Mouse (Mus musculus) neural tube, embryonic 12.5 days (tissue): ENCODE measurements around the gene Fgf14. TPM values are rescaled to one million over a fixed set of nuclear protein-coding genes. Genes with fewer than 3 reads are reported as not detected.
A peak's percentile ranks its signal among the peaks of the same experiment; 100 is the strongest.
"Not testable (repeated sequence)": the region's sequence is repeated elsewhere in the genome, so short reads cannot be mapped to it uniquely, and the experiment has no call there.

ENCODE experiments used
- ATAC-seq: fragments of 200-750 bp; cut with Nextera tagmentation; 2 replicates; pipeline ENCODE4 v1.8.0; 2017; ENCODE audit warnings: low read depth, mild to moderate bottlenecking, moderate TSS enrichment, moderate library complexity; ENCODE audit not compliant: low FRiP score
- H3K27ac ChIP-seq: fragments of 300-500 bp; sonication (generic); 2 replicates; pipeline ENCODE4 v1.5.1; 2016
- H3K27me3 ChIP-seq: fragments of 300-500 bp; sonication (generic); replicated peaks from 2 replicates; pipeline ENCODE4 v1.6.1; 2016; ENCODE audit warnings: mild to moderate bottlenecking
- H3K36me3 ChIP-seq: fragments of 300-500 bp; sonication (generic); 2 replicates; pipeline ENCODE4 v1.6.1; 2016; ENCODE audit warnings: mild to moderate bottlenecking
- H3K4me1 ChIP-seq: fragments of 300-500 bp; sonication (generic); 2 replicates; pipeline ENCODE4 v1.6.1; 2016
- H3K4me2 ChIP-seq: fragments of 300-500 bp; sonication (generic); replicated peaks from 2 replicates; pipeline ENCODE4 v1.6.1; 2016; ENCODE audit warnings: mild to moderate bottlenecking
- H3K4me3 ChIP-seq: fragments of 300-500 bp; sonication (generic); 2 replicates; pipeline ENCODE4 v1.5.1; 2016
- H3K9ac ChIP-seq: fragments of 300-500 bp; sonication (generic); 2 replicates; pipeline ENCODE4 v1.6.1; 2016; ENCODE audit warnings: mild to moderate bottlenecking
- H3K9me3 ChIP-seq: fragments of 300-500 bp; sonication (generic); 2 replicates; pipeline ENCODE4 v1.6.1; 2016; ENCODE audit warnings: mild to moderate bottlenecking
- WGBS: fragments of 180-500 bp; shearing (Covaris S2); methylation state at CpG from one replicate; pipeline ENCODE4 v1.1.7; 2016; 5-methylcytosine and 5-hydroxymethylcytosine counted together
- polyA plus RNA-seq: library from polyadenylated mRNA; unstranded; fragments of >200 nt; fragmentation: Nextera tagmentation; extraction: Ambion mirVana; gene quantifications from 2 replicates; pipeline ENCODE4 v1.2.1, GENCODE M21; 2016

The Fgf14 gene
- polyA plus RNA-seq, 1 experiment from 2014 or later = 9.3 TPM

DNA sequence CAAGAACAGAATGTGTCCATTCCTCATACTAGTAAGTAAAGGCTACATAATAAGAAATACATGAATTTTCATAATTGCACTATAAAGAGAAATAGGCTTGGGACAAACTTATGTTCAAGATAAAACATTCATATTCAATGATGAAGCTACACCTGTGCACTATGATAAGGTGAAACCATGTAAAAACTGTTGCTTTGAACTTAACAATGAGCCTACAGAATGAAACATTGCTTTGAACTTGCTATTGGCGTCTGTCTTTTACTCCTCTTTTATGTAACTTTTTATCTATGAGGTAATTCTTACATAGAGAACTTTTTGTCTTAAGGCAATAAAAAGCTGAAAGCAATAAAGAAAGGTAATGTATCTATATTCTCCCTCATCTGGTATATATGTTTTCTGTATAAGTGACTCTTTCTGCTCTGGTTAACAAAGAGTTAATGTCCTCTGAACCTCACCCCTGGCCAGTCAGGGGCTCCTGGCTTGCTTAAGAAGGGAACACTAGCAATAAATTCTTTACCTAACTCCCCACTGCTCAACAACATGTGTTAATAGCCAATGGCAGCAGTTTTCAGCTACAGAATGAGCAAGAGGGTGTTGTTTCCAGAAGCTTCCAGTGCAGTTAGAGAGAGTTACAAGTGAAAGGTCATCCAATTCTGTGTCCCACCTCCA lies 569.6 kb downstream of the Fgf14 start:
- Histone ChIP-seq H3K27me3 (no peaks in the 10 kb centered on the region), H3K9ac (no peak overlapping the region), H3K4me2 (no peak overlapping the region), H3K36me3 (no peaks in the 10 kb centered on the region), H3K4me3 (no peak overlapping the region), H3K27ac (no peak overlapping the region), H3K4me1 (no peaks in the 10 kb centered on the region), H3K9me3 (no peaks in the 10 kb centered on the region)
- 83% methylated on average over 1 of the region's 1 CpGs for WGBS
- ATAC-seq = no peak

DNA sequence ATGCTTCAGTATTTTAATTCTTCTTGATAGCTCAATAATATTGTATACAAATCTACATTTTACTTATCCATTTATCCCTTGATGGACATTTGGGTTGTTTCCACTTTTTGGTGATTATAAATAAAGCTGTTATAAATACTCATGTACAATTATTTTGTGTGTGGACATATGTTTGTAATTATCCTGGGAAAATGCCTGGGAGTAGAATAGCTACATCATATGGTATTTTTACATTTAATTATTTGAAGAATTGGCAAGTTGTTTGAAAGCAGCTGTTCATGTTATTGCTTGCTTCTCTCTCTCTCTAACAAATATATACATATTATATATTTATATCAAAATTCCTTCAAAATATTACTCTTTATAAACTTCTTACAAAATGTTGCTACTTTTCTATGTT lies 593.8 kb downstream of the Fgf14 start:
- Histone ChIP-seq H3K36me3 (no peaks in the 10 kb centered on the region), H3K27me3 (no peaks in the 10 kb centered on the region), H3K27ac (no peak overlapping the region), H3K4me3 (no peak overlapping the region), H3K4me2 (no peak overlapping the region), H3K4me1 (no peaks in the 10 kb centered on the region), H3K9me3 (no peaks in the 10 kb centered on the region), H3K9ac (no peak overlapping the region)
- no peak for ATAC-seq

DNA sequence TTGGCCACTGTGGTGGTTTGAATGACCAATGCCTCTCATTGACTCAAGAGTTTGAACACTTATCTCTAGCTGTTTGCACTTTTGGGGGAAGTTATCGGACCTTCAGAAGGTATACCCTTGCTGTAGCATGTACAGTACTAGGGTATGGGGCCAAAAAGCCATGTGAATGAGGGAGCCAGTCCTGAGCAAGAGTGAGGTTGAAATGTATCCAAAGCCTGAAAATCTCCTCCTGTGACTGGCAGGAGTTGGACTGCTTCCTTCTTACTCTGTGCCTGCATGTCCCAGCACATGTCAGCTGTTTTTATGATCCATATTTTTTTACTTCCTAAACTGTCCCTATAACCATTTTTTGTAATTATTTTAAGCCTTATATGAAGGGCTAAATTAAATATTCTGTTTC lies 632.9 kb downstream of the Fgf14 start:
- ATAC-seq = no peak
- Histone ChIP-seq H3K27ac (no peak overlapping the region), H3K4me2 (no peak overlapping the region), H3K4me1 (no peaks in the 10 kb centered on the region), H3K27me3 (no peaks in the 10 kb centered on the region), H3K9ac (no peak overlapping the region), H3K36me3 (no peaks in the 10 kb centered on the region), H3K9me3 (no peaks in the 10 kb centered on the region), H3K4me3 (no peak overlapping the region)
- WGBS = 77% methylated on average over 1 of the region's 1 CpGs

DNA sequence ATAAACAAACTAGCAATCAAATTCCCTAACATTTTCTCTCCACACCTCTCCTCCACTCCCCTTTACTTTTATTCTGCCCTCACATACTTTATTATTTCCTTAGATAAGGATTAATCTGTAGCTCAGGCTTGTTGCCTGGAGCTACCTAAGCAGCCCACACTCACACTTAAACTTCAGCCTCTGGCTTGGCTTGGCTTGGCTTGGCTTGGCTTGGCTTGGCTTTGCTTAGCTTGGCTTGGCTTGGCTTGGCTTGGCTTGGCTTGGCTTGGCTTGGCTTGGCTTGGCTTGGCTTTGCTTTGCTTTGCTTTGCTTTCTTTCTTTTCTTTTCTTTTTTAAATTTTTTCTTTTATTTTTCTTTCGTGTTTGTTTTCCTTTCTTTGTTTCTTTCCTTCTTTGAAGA lies 636.3 kb downstream of the Fgf14 start:
- Histone ChIP-seq H3K27ac (no peak overlapping the region), H3K9ac (no peak overlapping the region), H3K4me1 (no peaks in the 10 kb centered on the region), H3K9me3 (no peaks in the 10 kb centered on the region), H3K4me2 (no peak overlapping the region), H3K4me3 (no peak overlapping the region), H3K27me3 (no peaks in the 10 kb centered on the region), H3K36me3 (no peaks in the 10 kb centered on the region)
- WGBS = 100% methylated on average over 1 of the region's 1 CpGs
- no peak for ATAC-seq

DNA sequence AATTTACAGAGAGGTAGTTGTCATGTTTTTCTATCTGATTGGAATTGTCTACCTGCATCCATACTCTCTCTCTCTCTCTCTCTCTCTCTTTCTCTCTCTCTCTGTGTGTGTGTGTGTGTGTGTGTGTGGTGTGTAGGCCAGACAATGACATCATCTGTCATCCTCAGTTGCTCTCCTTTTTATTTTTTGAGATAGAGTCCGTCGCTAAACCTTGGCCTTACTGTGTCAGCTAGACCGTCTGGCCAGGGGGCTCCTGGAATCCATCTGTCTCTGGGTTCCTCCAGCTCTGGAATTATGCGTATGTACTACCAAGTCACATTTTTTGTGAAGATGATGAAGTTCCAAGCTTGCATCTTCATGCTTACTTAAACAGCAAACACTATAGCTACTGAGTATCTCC lies 639.5 kb downstream of the Fgf14 start:
- Histone ChIP-seq H3K9ac (no peak overlapping the region), H3K4me3 (no peak overlapping the region), H3K4me1 (no peaks in the 10 kb centered on the region), H3K27me3 (no peaks in the 10 kb centered on the region), H3K27ac (no peak overlapping the region), H3K9me3 (no peaks in the 10 kb centered on the region), H3K36me3 (no peaks in the 10 kb centered on the region), H3K4me2 (no peak overlapping the region)
- 0 out of 2 replicates have a peak, but pooled peaks have one; percentile 27 for ATAC-seq
- 55% methylated on average over 4 of the region's 4 CpGs for WGBS

DNA sequence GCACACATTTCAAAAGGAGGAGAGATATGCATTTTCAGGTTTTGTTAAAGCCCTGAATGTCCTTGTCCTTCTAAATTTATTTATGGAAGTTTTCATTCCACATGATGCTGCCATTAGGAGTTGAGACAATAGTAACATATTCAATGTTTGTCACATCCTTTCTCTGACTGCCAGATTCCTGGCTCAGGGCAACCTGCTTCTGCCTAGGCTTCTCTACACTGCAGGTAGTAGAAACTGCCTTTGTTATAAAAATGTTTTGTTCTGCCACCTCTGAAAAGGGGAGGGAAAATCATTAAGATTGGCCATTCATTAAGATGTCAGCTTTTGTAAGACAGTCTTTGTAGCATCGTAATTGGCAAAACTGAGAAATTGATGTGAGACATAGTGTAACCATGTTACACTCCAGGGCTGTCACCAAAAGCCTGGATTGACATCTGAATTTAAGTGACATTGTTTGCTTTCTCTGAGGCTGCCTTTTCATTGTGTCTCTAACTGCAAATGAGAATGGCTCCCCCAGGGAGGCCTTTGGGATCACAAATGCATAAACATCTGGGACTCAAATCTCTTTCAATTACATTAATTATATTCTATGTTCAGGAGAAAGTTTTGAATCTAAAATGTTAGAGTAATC lies 640.2 kb downstream of the Fgf14 start:
- Histone ChIP-seq H3K4me2 (no peak overlapping the region), H3K36me3 (no peaks in the 10 kb centered on the region), H3K4me3 (no peak overlapping the region), H3K9me3 (no peaks in the 10 kb centered on the region), H3K4me1 (no peaks in the 10 kb centered on the region), H3K27me3 (no peaks in the 10 kb centered on the region), H3K9ac (no peak overlapping the region), H3K27ac (no peak overlapping the region)
- ATAC-seq = peak; percentile 44; the same call in 1 of the 2 replicates
- WGBS = 13% methylated on average over 1 of the region's 1 CpGs

DNA sequence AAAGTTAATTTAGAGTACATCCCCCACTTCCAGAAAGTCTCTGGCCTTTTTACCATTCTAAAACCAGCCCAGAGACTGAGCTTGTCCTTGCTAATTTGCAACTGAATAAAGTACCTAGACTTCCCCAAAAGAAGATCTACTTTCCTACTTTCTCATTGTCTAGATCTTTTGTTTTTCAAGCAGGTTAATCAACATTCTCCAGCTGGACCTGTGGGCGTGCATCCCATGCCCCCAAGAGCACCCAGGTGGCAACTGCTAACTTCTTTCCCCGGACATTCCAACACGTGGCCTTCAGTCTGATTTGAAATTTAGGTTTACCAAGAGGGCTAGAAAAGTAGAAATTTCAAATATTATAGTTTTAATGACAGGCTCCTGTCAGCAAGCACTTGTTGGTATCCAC lies 643.6 kb downstream of the Fgf14 start:
- not testable (repeated sequence) for H3K4me3 ChIP-seq, H3K27ac ChIP-seq, H3K36me3 ChIP-seq, H3K9me3 ChIP-seq, ATAC-seq, H3K27me3 ChIP-seq, H3K4me1 ChIP-seq, H3K4me2 ChIP-seq, H3K9ac ChIP-seq
- 40% methylated on average over 3 of the region's 3 CpGs for WGBS

DNA sequence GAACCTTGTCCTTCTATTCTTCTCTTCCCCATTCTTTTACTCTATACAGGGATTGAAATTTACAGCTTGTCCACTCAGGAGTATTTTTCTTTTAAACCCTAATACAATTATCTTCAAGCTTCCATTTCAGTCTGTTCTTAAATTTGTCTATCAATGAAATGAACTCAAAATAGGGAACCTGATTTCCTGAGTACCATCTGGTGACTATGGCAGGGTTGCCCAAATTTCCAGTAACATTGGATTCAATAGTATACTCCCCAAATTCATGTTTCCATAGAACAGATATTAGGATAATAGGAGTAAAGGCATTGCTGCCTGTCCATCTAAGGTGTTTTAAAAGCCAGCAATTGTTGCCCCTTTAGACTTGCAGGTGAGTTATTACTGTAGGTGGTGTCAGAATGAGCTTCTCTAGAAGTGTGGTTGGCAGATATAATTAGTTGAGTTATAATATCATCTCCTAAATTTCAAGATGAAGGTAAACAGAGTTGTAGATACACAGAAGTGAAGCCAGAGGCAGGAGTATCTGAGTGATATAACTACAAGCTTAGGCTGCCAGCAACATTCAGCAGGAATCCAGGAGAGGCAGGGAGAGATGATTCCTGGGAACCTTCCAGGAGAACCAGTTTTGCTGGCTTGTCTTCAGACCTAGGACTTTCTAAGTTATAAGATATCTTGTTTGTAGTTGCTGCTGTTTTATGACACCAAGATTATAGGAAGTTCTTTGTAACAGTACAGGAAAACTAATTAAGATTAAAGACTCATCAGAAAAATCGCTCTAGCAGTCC lies 648.8 kb downstream of the Fgf14 start:
- Histone ChIP-seq H3K4me1 (no peaks in the 10 kb centered on the region), H3K27ac (no peak overlapping the region), H3K9me3 (peaks cover 6% of the 10 kb centered on the region; the same call in 1 of the 2 replicates), H3K4me2 (no peak overlapping the region), H3K9ac (no peak overlapping the region), H3K4me3 (no peak overlapping the region), H3K27me3 (no peaks in the 10 kb centered on the region), H3K36me3 (no peaks in the 10 kb centered on the region)
- WGBS = 92% methylated on average over 1 of the region's 1 CpGs
- no peak for ATAC-seq

DNA sequence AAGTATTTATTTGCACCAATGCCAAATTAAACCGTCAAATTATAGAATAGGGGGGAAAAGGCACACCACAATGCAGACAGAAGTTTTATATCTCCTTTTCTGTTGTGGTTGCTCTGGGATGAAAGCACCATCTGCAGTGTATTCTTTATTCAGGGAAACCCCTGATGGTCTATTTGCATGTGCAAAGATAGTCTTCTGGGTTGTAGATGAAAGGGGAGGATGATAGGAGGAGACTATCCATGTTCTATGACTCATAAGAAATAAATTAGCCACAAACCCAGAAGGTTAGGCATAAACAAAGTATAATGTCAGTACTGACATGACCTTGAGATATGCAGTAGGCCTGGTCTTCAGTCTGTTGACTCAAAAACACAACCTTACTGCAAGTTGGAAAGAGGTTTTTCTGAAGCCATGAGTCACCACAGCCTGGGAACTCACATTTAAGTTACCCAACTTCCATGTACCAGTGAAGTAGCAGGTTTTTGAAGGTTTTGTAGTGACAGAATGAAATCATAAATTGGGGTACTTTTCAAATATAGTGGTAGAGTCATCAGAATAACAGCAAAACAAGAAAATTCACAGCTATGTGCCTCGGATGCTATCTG lies 686.2 kb downstream of the Fgf14 start:
- H3K36me3 ChIP-seq = no peaks in the 10 kb centered on the region
- H3K4me2 ChIP-seq = no peak overlapping the region
- peak; percentile 29; the same call in 1 of the 2 replicates for ATAC-seq
- H3K4me3 ChIP-seq = no peak overlapping the region
- H3K9me3 ChIP-seq = no peaks in the 10 kb centered on the region
- 58% methylated on average over 2 of the region's 2 CpGs for WGBS
- no peak overlapping the region for H3K9ac ChIP-seq
- no peak overlapping the region for H3K27ac ChIP-seq
- H3K4me1 ChIP-seq = no peaks in the 10 kb centered on the region
- H3K27me3 ChIP-seq = no peaks in the 10 kb centered on the region

DNA sequence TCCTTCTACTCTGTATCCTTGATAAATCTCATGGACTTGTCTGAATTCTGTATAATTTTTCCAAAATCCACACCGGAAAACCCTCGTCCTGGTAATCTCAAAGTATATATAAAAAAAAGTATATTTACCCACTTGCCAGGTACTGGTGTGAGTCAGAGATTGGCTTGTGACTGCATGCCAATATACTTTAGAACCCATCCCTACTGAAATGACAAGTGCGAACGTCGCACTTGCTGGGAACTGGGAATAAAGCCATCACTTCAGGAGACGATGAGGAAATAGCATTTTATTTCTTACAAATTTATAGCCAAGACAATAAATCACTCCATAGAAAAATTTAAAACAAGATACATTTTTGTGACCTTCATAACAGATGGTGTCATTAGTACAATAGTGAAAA lies 708.9 kb downstream of the Fgf14 start:
- H3K9me3 ChIP-seq = no peaks in the 10 kb centered on the region
- 0 out of 2 replicates have a peak, but pooled peaks have one; percentile 13 for ATAC-seq

DNA sequence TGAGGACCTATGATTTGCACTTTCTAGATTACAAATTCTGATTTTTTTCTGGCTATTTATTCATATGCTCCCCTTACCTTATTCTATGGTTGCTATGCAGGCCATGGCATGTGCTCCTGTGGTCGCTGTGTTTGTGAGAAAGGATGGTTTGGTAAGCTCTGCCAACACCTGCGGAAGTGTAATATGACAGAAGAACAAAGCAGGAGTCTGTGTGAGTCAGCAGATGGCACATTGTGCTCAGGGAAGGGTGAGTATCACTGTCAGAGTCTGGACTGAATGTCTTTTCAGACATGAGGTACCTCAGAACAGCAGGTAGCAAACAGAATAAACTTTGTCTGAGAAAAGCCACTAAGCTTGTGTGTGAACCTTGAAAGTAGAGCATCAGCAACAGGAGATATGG lies 710.4 kb downstream of the Fgf14 start:
- Histone ChIP-seq H3K9me3 (no peaks in the 10 kb centered on the region), H3K36me3 (no peaks in the 10 kb centered on the region), H3K4me2 (no peak overlapping the region), H3K27ac (no peak overlapping the region), H3K9ac (no peak overlapping the region), H3K4me1 (no peaks in the 10 kb centered on the region), H3K4me3 (no peak overlapping the region), H3K27me3 (no peaks in the 10 kb centered on the region)
- 71% methylated on average over 2 of the region's 2 CpGs for WGBS
- no peak for ATAC-seq

More for the DNA sequence above, 708.9 kb downstream of the Fgf14 start:
- no peak overlapping the region for H3K4me2 ChIP-seq
- H3K9ac ChIP-seq = no peak overlapping the region
- no peak overlapping the region for H3K27ac ChIP-seq
- no peaks in the 10 kb centered on the region for H3K4me1 ChIP-seq
- H3K4me3 ChIP-seq = no peak overlapping the region
- WGBS = 79% methylated on average over 6 of the region's 6 CpGs
- H3K36me3 ChIP-seq = no peaks in the 10 kb centered on the region
- H3K27me3 ChIP-seq = no peaks in the 10 kb centered on the region
